ENCODE assay signal across 8 mouse cellular contexts in genomic region chr6:49096421-49096820, GRCm38 (mm10). TPM values are rescaled to one million over a fixed set of nuclear protein-coding genes. Genes with fewer than 3 reads are reported as not detected.
DNase-seq lines count a peak whose midpoint lies in the region; ATAC-seq lines count a peak whose summit lies in the region.

No protein-coding gene starts in this region.

- ATAC-seq in forebrain, embryonic 15.5 days (replicated peaks) = no peak
- no peak for ATAC-seq in forebrain, embryonic 12.5 days (ENCODE audit: low FRiP score)
- ATAC-seq in heart, embryonic 12.5 days (ENCODE audit: insufficient number of reproducible peaks, low FRiP score) = no peak
- no peak; the same call in 1 of the 2 replicates for ATAC-seq in stomach, embryonic 16.5 days (ENCODE audit: insufficient read depth, low FRiP score)

- no peak overlapping the region for H3K4me3 ChIP-seq in forebrain, embryonic 15.5 days
- H3K4me3 ChIP-seq in forebrain, embryonic 12.5 days (replicated peaks) = no peak overlapping the region
- H3K4me3 ChIP-seq in heart, embryonic 12.5 days = no peak overlapping the region
- H3K4me3 ChIP-seq in stomach, embryonic 16.5 days (replicated peaks; ENCODE audit: low read length) = no peak overlapping the region

- DNase-seq in urinary bladder, adult 18-20 months (ENCODE audit: low spot score in 2 of 2) = peak; percentile 14 to 69
- no peak for DNase-seq in urinary bladder, postnatal 10 days (ENCODE audit: low spot score)
- peak; percentile 13 for DNase-seq in layer of hippocampus, adult 9-10 months (ENCODE audit: low spot score)
- no peak for DNase-seq in spleen, adult 12 weeks (ENCODE audit: low spot score)

- H3K4me2 ChIP-seq in forebrain, embryonic 15.5 days (replicated peaks) = no peak overlapping the region
- H3K4me2 ChIP-seq in forebrain, embryonic 12.5 days = no peak overlapping the region
- peak overlapping the region; percentile 39 for H3K4me2 ChIP-seq in heart, embryonic 12.5 days
- peak overlapping the region; percentile 16 for H3K4me2 ChIP-seq in stomach, embryonic 16.5 days (ENCODE audit: low read depth, low read length)

- peaks cover 29% of the 10 kb centered on the region for H3K36me3 ChIP-seq in forebrain, embryonic 15.5 days
- peaks cover 87% of the 10 kb centered on the region for H3K36me3 ChIP-seq in forebrain, embryonic 12.5 days (replicated peaks)
- H3K36me3 ChIP-seq in heart, embryonic 12.5 days = peaks cover 45% of the 10 kb centered on the region
- H3K36me3 ChIP-seq in stomach, embryonic 16.5 days (ENCODE audit: control insufficient read depth, insufficient read depth, low read length) = peaks cover 8% of the 10 kb centered on the region

- peak overlapping the region; percentile 26; the same call in 1 of the 2 replicates for H3K27ac ChIP-seq in forebrain, embryonic 15.5 days (replicated peaks)
- H3K27ac ChIP-seq in forebrain, embryonic 12.5 days = no peak overlapping the region
- peak overlapping the region; percentile 74 for H3K27ac ChIP-seq in heart, embryonic 12.5 days (ENCODE audit: poor library complexity, severe bottlenecking)
- H3K27ac ChIP-seq in stomach, embryonic 16.5 days (ENCODE audit: low read length) = peak overlapping the region; percentile 90

- peaks cover 19% of the 10 kb centered on the region for H3K4me1 ChIP-seq in forebrain, embryonic 15.5 days
- H3K4me1 ChIP-seq in forebrain, embryonic 12.5 days = peaks cover 8% of the 10 kb centered on the region; the same call in 1 of the 2 replicates
- peaks cover 55% of the 10 kb centered on the region for H3K4me1 ChIP-seq in heart, embryonic 12.5 days (replicated peaks)
- peaks cover 21% of the 10 kb centered on the region for H3K4me1 ChIP-seq in stomach, embryonic 16.5 days (ENCODE audit: control insufficient read depth, insufficient read depth, low read length)

- no peaks in the 10 kb centered on the region for H3K27me3 ChIP-seq in forebrain, embryonic 15.5 days
- H3K27me3 ChIP-seq in forebrain, embryonic 12.5 days = no peaks in the 10 kb centered on the region
- no peaks in the 10 kb centered on the region for H3K27me3 ChIP-seq in heart, embryonic 12.5 days (replicated peaks)
- no peaks in the 10 kb centered on the region for H3K27me3 ChIP-seq in stomach, embryonic 16.5 days (ENCODE audit: control insufficient read depth, insufficient read depth, low read length)

- 76% methylated on average over 7 of the region's 7 CpGs for WGBS in forebrain, embryonic 15.5 days
- WGBS in forebrain, embryonic 12.5 days = 91% methylated on average over 7 of the region's 7 CpGs
- 72% methylated on average over 7 of the region's 7 CpGs for WGBS in heart, embryonic 12.5 days
- 65% methylated on average over 7 of the region's 7 CpGs for WGBS in stomach, embryonic 16.5 days

- no peaks in the 10 kb centered on the region for H3K9me3 ChIP-seq in forebrain, embryonic 15.5 days
- H3K9me3 ChIP-seq in forebrain, embryonic 12.5 days = no peaks in the 10 kb centered on the region
- H3K9me3 ChIP-seq in heart, embryonic 12.5 days (replicated peaks) = no peaks in the 10 kb centered on the region
- no peaks in the 10 kb centered on the region for H3K9me3 ChIP-seq in stomach, embryonic 16.5 days (replicated peaks; ENCODE audit: control insufficient read depth, low read length)

- no peak overlapping the region for H3K9ac ChIP-seq in forebrain, embryonic 15.5 days (replicated peaks)
- H3K9ac ChIP-seq in forebrain, embryonic 12.5 days = no peak overlapping the region
- peak overlapping the region; percentile 36; the same call in 1 of the 2 replicates for H3K9ac ChIP-seq in heart, embryonic 12.5 days
- H3K9ac ChIP-seq in stomach, embryonic 16.5 days (ENCODE audit: low read length) = no peak overlapping the region; the same call in 1 of the 2 replicates

RNA-seq across cellular contexts. Expression of gene Malsu1, which starts 22.8 kb away (rescaled TPM):
- 67.4 and 69.2 TPM in 2 replicates for polyA plus RNA-seq in forebrain, embryonic 15.5 days (2015; fragmentation: Nextera tagmentation; extraction: Ambion mirVana)
- polyA plus RNA-seq in forebrain, embryonic 12.5 days (2016; fragmentation: Nextera tagmentation; extraction: Ambion mirVana) = 58.7 and 67.8 TPM in 2 replicates
- 59.5 and 67.0 TPM in 2 replicates for polyA plus RNA-seq in heart, embryonic 12.5 days (2016; fragmentation: Nextera tagmentation; extraction: Ambion mirVana)
- 52.6 and 67.5 TPM in 2 replicates for polyA plus RNA-seq in stomach, embryonic 16.5 days (2015; fragmentation: Nextera tagmentation; extraction: Ambion mirVana)

Comparison
In these comparisons a context has a peak if more than half of its experiments do, and no peak if none do; other contexts are left out.
1. DNase-seq: peak in urinary bladder, adult 18-20 months (2 of 2) and layer of hippocampus, adult 9-10 months (single experiment); none in urinary bladder, postnatal 10 days (single experiment) and spleen, adult 12 weeks (single experiment).
2. H3K4me2 ChIP-seq: peak in heart, embryonic 12.5 days (single experiment) and stomach, embryonic 16.5 days (single experiment); none in forebrain, embryonic 15.5 days (single experiment) and forebrain, embryonic 12.5 days (single experiment).